Mouse (Mus musculus) hindbrain, embryonic 13.5 days (tissue): ENCODE measurements at regions not wholly inside any gene's neighbourhood (a gene's known extent, or its start where the extent isn't known, plus 50 kb on each side); places are given as distances from the start of the nearest gene placed in this dataset.

Experiments
- ATAC-seq: fragments of 200-750 bp; cut with Nextera tagmentation; 2 replicates; pipeline ENCODE4 v1.8.0; 2017; ENCODE audit warnings: moderate TSS enrichment; ENCODE audit not compliant: low FRiP score
- H3K27ac ChIP-seq: fragments of 300-500 bp; sonication (generic); 2 replicates; pipeline ENCODE4 v1.5.1; 2015; ENCODE audit warnings: inconsistent platforms, mild to moderate bottlenecking, moderate library complexity
- H3K27me3 ChIP-seq: fragments of 300-500 bp; sonication (generic); 2 replicates; pipeline ENCODE4 v1.6.1; 2015; ENCODE audit warnings: mild to moderate bottlenecking, inconsistent platforms
- H3K36me3 ChIP-seq: fragments of 300-500 bp; sonication (generic); 2 replicates; pipeline ENCODE4 v1.6.1; 2015; ENCODE audit warnings: mild to moderate bottlenecking, inconsistent platforms
- H3K4me1 ChIP-seq: fragments of 300-500 bp; sonication (generic); replicated peaks from 2 replicates; pipeline ENCODE4 v1.6.1; 2015; ENCODE audit warnings: inconsistent platforms
- H3K4me2 ChIP-seq: fragments of 300-500 bp; sonication (generic); 2 replicates; pipeline ENCODE4 v1.6.1; 2015; ENCODE audit warnings: inconsistent platforms, mild to moderate bottlenecking, moderate library complexity
- H3K4me3 ChIP-seq: fragments of 300-500 bp; sonication (generic); 2 replicates; pipeline ENCODE4 v1.5.1; 2015; ENCODE audit warnings: mild to moderate bottlenecking, inconsistent platforms
- H3K9ac ChIP-seq: fragments of 300-500 bp; sonication (generic); 2 replicates; pipeline ENCODE4 v1.6.1; 2015; ENCODE audit warnings: mild to moderate bottlenecking, inconsistent platforms
- H3K9me3 ChIP-seq: fragments of 300-500 bp; sonication (generic); 2 replicates; pipeline ENCODE4 v1.6.1; 2016; ENCODE audit warnings: inconsistent platforms
- WGBS: fragments of 180-500 bp; shearing (Covaris S2); methylation state at CpG from one replicate; pipeline ENCODE4 v1.1.7; 2015; 5-methylcytosine and 5-hydroxymethylcytosine counted together

- Histone ChIP-seq H3K27me3 (no peaks in the 10 kb centered on the region), H3K27ac (no peak overlapping the region), H3K4me2 (no peak overlapping the region), H3K36me3 (no peaks in the 10 kb centered on the region), H3K9ac (no peak overlapping the region), H3K4me3 (no peak overlapping the region), H3K4me1 (no peaks in the 10 kb centered on the region), H3K9me3 (no peaks in the 10 kb centered on the region)
- no peak for ATAC-seq
- 35% methylated on average over 3 of the region's 3 CpGs for WGBS
Measured at GRCm38 (mm10) chr19:22071701-22072100, 67.1 kb upstream of the Trpm3 start.

- Histone ChIP-seq H3K9me3 (no peaks in the 10 kb centered on the region), H3K4me3 (no peak overlapping the region), H3K27me3 (no peaks in the 10 kb centered on the region), H3K9ac (no peak overlapping the region), H3K36me3 (no peaks in the 10 kb centered on the region), H3K4me2 (no peak overlapping the region), H3K27ac (no peak overlapping the region), H3K4me1 (no peaks in the 10 kb centered on the region)
- no peak for ATAC-seq
- WGBS: 72% methylated on average over 7 of the region's 7 CpGs
Measured at GRCm38 (mm10) chr19:22074042-22074441, 64.8 kb upstream of the Trpm3 start.

- no peak overlapping the region for H3K4me3 ChIP-seq
- no peak for ATAC-seq
- no peaks in the 10 kb centered on the region for H3K9me3 ChIP-seq
- no peaks in the 10 kb centered on the region for H3K36me3 ChIP-seq
- H3K4me2 ChIP-seq: no peak overlapping the region
- H3K4me1 ChIP-seq: 0 out of 2 replicates have a peak, but pooled peaks cover 2% of the 10 kb centered on the region
- no peaks in the 10 kb centered on the region for H3K27me3 ChIP-seq
- H3K27ac ChIP-seq: no peak overlapping the region
- 45% methylated on average over 4 of the region's 4 CpGs for WGBS
- no peak overlapping the region for H3K9ac ChIP-seq
Measured at GRCm38 (mm10) chr19:22081448-22081847, 57.4 kb upstream of the Trpm3 start.
